Mouse (Mus musculus): ENCODE results near the gene Wwc2. TPM values are rescaled to one million over a fixed set of nuclear protein-coding genes. Genes with fewer than 3 reads are reported as not detected.
A peak's percentile ranks its signal among the peaks of the same experiment; 100 is the strongest.

Gene Wwc2
- 0.02 and 0.04 TPM in 2 replicates for polyA plus RNA-seq (2012)

GRCm38 (mm10) chr8:47990911-47991820, at the start of gene Wwc2:
Gene Wwc2 (minus strand): TSS chr8:47990924.
- H3K9me3 ChIP-seq (ENCODE audit: control insufficient read depth, low read length) = no peaks in the 10 kb centered on the region
- H3K4me3 ChIP-seq (replicated peaks) = peak within 1 kb of the TSS; percentile 75
- H3K4me1 ChIP-seq (ENCODE audit: control insufficient read depth) = peaks cover 18% of the 10 kb centered on the region
- TF ChIP-seq GATA1 (IDR thresholded peaks at IDR 0.05; ENCODE audit: low read length) = no peak
- no peak for TF ChIP-seq TAL1 (IDR thresholded peaks at IDR 0.05; ENCODE audit: low read length)
- no peaks in the 10 kb centered on the region for H3K36me3 ChIP-seq (ENCODE audit: control insufficient read depth)
- H3K27me3 ChIP-seq (ENCODE audit: control insufficient read depth) = peaks cover 23% of the 10 kb centered on the region

GRCm38 (mm10) chr8:48038261-48038934, 47.7 kb upstream of the Wwc2 start:
- H3K4me3 ChIP-seq (replicated peaks) = no peak overlapping the region
- H3K4me1 ChIP-seq (ENCODE audit: control insufficient read depth) = no peaks in the 10 kb centered on the region
- H3K36me3 ChIP-seq (ENCODE audit: control insufficient read depth) = no peaks in the 10 kb centered on the region
- H3K27me3 ChIP-seq (ENCODE audit: control insufficient read depth) = no peaks in the 10 kb centered on the region
- TF ChIP-seq TAL1 (IDR thresholded peaks at IDR 0.05; ENCODE audit: low read length) (no peak), GATA1 (IDR thresholded peaks at IDR 0.05; ENCODE audit: low read length) (no peak)
- H3K9me3 ChIP-seq (ENCODE audit: control insufficient read depth, low read length) = no peaks in the 10 kb centered on the region

GRCm38 (mm10) chr8:48032046-48032445, 41.3 kb upstream of the Wwc2 start:
- H3K27me3 ChIP-seq (ENCODE audit: control insufficient read depth) = no peaks in the 10 kb centered on the region
- no peak for TF ChIP-seq TAL1 (IDR thresholded peaks at IDR 0.05; ENCODE audit: low read length)
- TF ChIP-seq GATA1 (IDR thresholded peaks at IDR 0.05; ENCODE audit: low read length) = no peak
- H3K4me3 ChIP-seq (replicated peaks) = no peak overlapping the region
- no peaks in the 10 kb centered on the region for H3K36me3 ChIP-seq (ENCODE audit: control insufficient read depth)
- H3K9me3 ChIP-seq (ENCODE audit: control insufficient read depth, low read length) = no peaks in the 10 kb centered on the region
- no peaks in the 10 kb centered on the region for H3K4me1 ChIP-seq (ENCODE audit: control insufficient read depth)

- TF ChIP-seq TAL1 (IDR thresholded peaks at IDR 0.05; ENCODE audit: low read length) = no peak
- no peak for TF ChIP-seq GATA1 (IDR thresholded peaks at IDR 0.05; ENCODE audit: low read length)
- H3K9me3 ChIP-seq (ENCODE audit: control insufficient read depth, low read length) = no peaks in the 10 kb centered on the region
- no peaks in the 10 kb centered on the region for H3K36me3 ChIP-seq (ENCODE audit: control insufficient read depth)
- no peaks in the 10 kb centered on the region for H3K27me3 ChIP-seq (ENCODE audit: control insufficient read depth)
- no peaks in the 10 kb centered on the region for H3K4me1 ChIP-seq (ENCODE audit: control insufficient read depth)
- H3K4me3 ChIP-seq (replicated peaks) = no peak overlapping the region
Observed at GRCm38 (mm10) chr8:48030667-48031066, 39.9 kb upstream of the Wwc2 start.

GRCm38 (mm10) chr8:48026796-48027195, 36.1 kb upstream of the Wwc2 start:
- Histone ChIP-seq H3K27me3 (ENCODE audit: control insufficient read depth) (no peaks in the 10 kb centered on the region), H3K36me3 (ENCODE audit: control insufficient read depth) (no peaks in the 10 kb centered on the region), H3K9me3 (ENCODE audit: control insufficient read depth, low read length) (no peaks in the 10 kb centered on the region), H3K4me1 (ENCODE audit: control insufficient read depth) (no peaks in the 10 kb centered on the region), H3K4me3 (replicated peaks) (no peak overlapping the region)
- TF ChIP-seq TAL1 (IDR thresholded peaks at IDR 0.05; ENCODE audit: low read length) (no peak), GATA1 (IDR thresholded peaks at IDR 0.05; ENCODE audit: low read length) (no peak)

GRCm38 (mm10) chr8:48023206-48023605, 32.5 kb upstream of the Wwc2 start:
- Histone ChIP-seq H3K4me1 (ENCODE audit: control insufficient read depth) (no peaks in the 10 kb centered on the region), H3K4me3 (replicated peaks) (no peak overlapping the region), H3K9me3 (ENCODE audit: control insufficient read depth, low read length) (no peaks in the 10 kb centered on the region), H3K36me3 (ENCODE audit: control insufficient read depth) (no peaks in the 10 kb centered on the region), H3K27me3 (ENCODE audit: control insufficient read depth) (no peaks in the 10 kb centered on the region)
- TF ChIP-seq GATA1 (IDR thresholded peaks at IDR 0.05; ENCODE audit: low read length) = no peak
- TF ChIP-seq TAL1 (IDR thresholded peaks at IDR 0.05; ENCODE audit: low read length) = no peak

- no peak for TF ChIP-seq GATA1 (IDR thresholded peaks at IDR 0.05; ENCODE audit: low read length)
- TF ChIP-seq TAL1 (IDR thresholded peaks at IDR 0.05; ENCODE audit: low read length) = no peak
- Histone ChIP-seq H3K4me1 (ENCODE audit: control insufficient read depth) (no peaks in the 10 kb centered on the region), H3K27me3 (ENCODE audit: control insufficient read depth) (no peaks in the 10 kb centered on the region), H3K36me3 (ENCODE audit: control insufficient read depth) (no peaks in the 10 kb centered on the region), H3K4me3 (replicated peaks) (no peak overlapping the region), H3K9me3 (ENCODE audit: control insufficient read depth, low read length) (no peaks in the 10 kb centered on the region)
Observed at GRCm38 (mm10) chr8:48019737-48020136, 29.0 kb upstream of the Wwc2 start.

- H3K9me3 ChIP-seq (ENCODE audit: control insufficient read depth, low read length) = no peaks in the 10 kb centered on the region
- no peak overlapping the region for H3K4me3 ChIP-seq (replicated peaks)
- TF ChIP-seq TAL1 (IDR thresholded peaks at IDR 0.05; ENCODE audit: low read length) (no peak), GATA1 (IDR thresholded peaks at IDR 0.05; ENCODE audit: low read length) (no peak)
- H3K36me3 ChIP-seq (ENCODE audit: control insufficient read depth) = no peaks in the 10 kb centered on the region
- H3K4me1 ChIP-seq (ENCODE audit: control insufficient read depth) = no peaks in the 10 kb centered on the region
- H3K27me3 ChIP-seq (ENCODE audit: control insufficient read depth) = no peaks in the 10 kb centered on the region
Observed at GRCm38 (mm10) chr8:48016538-48016937, 25.8 kb upstream of the Wwc2 start.

- H3K9me3 ChIP-seq (ENCODE audit: control insufficient read depth, low read length) = no peaks in the 10 kb centered on the region
- TF ChIP-seq TAL1 (IDR thresholded peaks at IDR 0.05; ENCODE audit: low read length) (no peak), GATA1 (IDR thresholded peaks at IDR 0.05; ENCODE audit: low read length) (no peak)
Observed at GRCm38 (mm10) chr8:48014386-48014785, 23.7 kb upstream of the Wwc2 start.

More at GRCm38 (mm10) chr8:48014386-48014785, 23.7 kb upstream of the Wwc2 start:
- H3K36me3 ChIP-seq (ENCODE audit: control insufficient read depth) = no peaks in the 10 kb centered on the region
- no peaks in the 10 kb centered on the region for H3K27me3 ChIP-seq (ENCODE audit: control insufficient read depth)
- H3K4me3 ChIP-seq (replicated peaks) = no peak overlapping the region
- H3K4me1 ChIP-seq (ENCODE audit: control insufficient read depth) = no peaks in the 10 kb centered on the region

All from erythroblast, embryonic 14.5 days (primary cell).